Mouse (Mus musculus) limb, embryonic 13.5 days (tissue): ENCODE data around the gene Fto. TPM values are rescaled to one million over a fixed set of nuclear protein-coding genes. Genes with fewer than 3 reads are reported as not detected.

Source experiments
- ATAC-seq: fragments of 200-750 bp; cut with Nextera tagmentation; 2 replicates; pipeline ENCODE4 v1.8.0; 2017; ENCODE audit warnings: low read depth, moderate number of reproducible peaks, moderate TSS enrichment; ENCODE audit not compliant: low FRiP score
- H3K27ac ChIP-seq: fragments of 300-500 bp; sonication (generic); 2 replicates; pipeline ENCODE4 v1.5.1; 2015; ENCODE audit warnings: inconsistent platforms, mild to moderate bottlenecking, moderate library complexity
- H3K27me3 ChIP-seq: fragments of 300-500 bp; sonication (generic); 2 replicates; pipeline ENCODE4 v1.6.1; 2015; ENCODE audit warnings: mild to moderate bottlenecking, inconsistent platforms
- H3K36me3 ChIP-seq: fragments of 300-500 bp; sonication (generic); 2 replicates; pipeline ENCODE4 v1.6.1; 2015; ENCODE audit warnings: inconsistent platforms, mild to moderate bottlenecking, moderate library complexity
- H3K4me1 ChIP-seq: fragments of 300-500 bp; sonication (generic); 2 replicates; pipeline ENCODE4 v1.6.1; 2015; ENCODE audit warnings: inconsistent platforms
- H3K4me2 ChIP-seq: fragments of 300-500 bp; sonication (generic); replicated peaks from 2 replicates; pipeline ENCODE4 v1.6.1; 2015; ENCODE audit warnings: inconsistent platforms, mild to moderate bottlenecking, moderate library complexity
- H3K4me3 ChIP-seq: fragments of 300-500 bp; sonication (generic); 2 replicates; pipeline ENCODE4 v1.5.1; 2015; ENCODE audit warnings: moderate library complexity, mild to moderate bottlenecking, inconsistent platforms
- H3K9ac ChIP-seq: fragments of 300-500 bp; sonication (generic); 2 replicates; pipeline ENCODE4 v1.6.1; 2015; ENCODE audit warnings: mild to moderate bottlenecking, inconsistent platforms
- H3K9me3 ChIP-seq: fragments of 300-500 bp; sonication (generic); 2 replicates; pipeline ENCODE4 v1.6.1; 2016; ENCODE audit warnings: inconsistent platforms
- WGBS: fragments of 180-500 bp; shearing (Covaris S2); methylation state at CpG from one replicate; pipeline ENCODE4 v1.1.7; 2015; 5-methylcytosine and 5-hydroxymethylcytosine counted together
- polyA plus RNA-seq: library from polyadenylated mRNA; unstranded; fragments of >200 nt; fragmentation: Nextera tagmentation; extraction: Ambion mirVana; gene quantifications from 2 replicates; pipeline ENCODE4 v1.2.1, GENCODE M21; 2015

Gene Fto
- polyA plus RNA-seq, 1 experiment from 2014 or later, result 106 TPM

GRCm38 (mm10) chr8:91349816-91350215 is 36.5 kb downstream of the Fto start:
- no peak overlapping the region for H3K4me3 ChIP-seq
- H3K4me2 ChIP-seq, result no peak overlapping the region
- no peaks in the 10 kb centered on the region for H3K9me3 ChIP-seq
- no peak for ATAC-seq
- H3K9ac ChIP-seq, result no peak overlapping the region
- 0 out of 2 replicates have a peak, but pooled peaks cover 8% of the 10 kb centered on the region for H3K36me3 ChIP-seq
- WGBS, result 91% methylated on average over 7 of the region's 7 CpGs
- no peaks in the 10 kb centered on the region for H3K27me3 ChIP-seq
- no peak overlapping the region for H3K27ac ChIP-seq
- H3K4me1 ChIP-seq, result peaks cover 21% of the 10 kb centered on the region; the same call in 1 of the 2 replicates

GRCm38 (mm10) chr8:91350628-91351027 is 37.3 kb downstream of the Fto start:
- H3K4me1 ChIP-seq, result peaks cover 12% of the 10 kb centered on the region; the same call in 1 of the 2 replicates
- no peak for ATAC-seq
- 0 out of 2 replicates have a peak, but pooled peaks cover 8% of the 10 kb centered on the region for H3K36me3 ChIP-seq
- no peaks in the 10 kb centered on the region for H3K9me3 ChIP-seq
- no peak overlapping the region for H3K4me3 ChIP-seq
- 52% methylated on average over 7 of the region's 7 CpGs for WGBS
- H3K9ac ChIP-seq, result no peak overlapping the region
- H3K27me3 ChIP-seq, result no peaks in the 10 kb centered on the region
- no peak overlapping the region for H3K4me2 ChIP-seq
- no peak overlapping the region for H3K27ac ChIP-seq

- Histone ChIP-seq H3K4me3 (no peak overlapping the region), H3K27ac (no peak overlapping the region), H3K27me3 (no peaks in the 10 kb centered on the region), H3K36me3 (peaks cover 5% of the 10 kb centered on the region; the same call in 1 of the 2 replicates), H3K4me1 (peaks cover 20% of the 10 kb centered on the region; the same call in 1 of the 2 replicates), H3K9ac (no peak overlapping the region), H3K9me3 (no peaks in the 10 kb centered on the region), H3K4me2 (no peak overlapping the region)
- ATAC-seq, result no peak
- WGBS, result 94% methylated on average over 3 of the region's 3 CpGs
Measured at GRCm38 (mm10) chr8:91352598-91352997, 39.3 kb downstream of the Fto start.

- Histone ChIP-seq H3K9me3 (no peaks in the 10 kb centered on the region), H3K4me2 (no peak overlapping the region), H3K27ac (no peak overlapping the region), H3K9ac (no peak overlapping the region), H3K4me1 (peaks cover 20% of the 10 kb centered on the region; the same call in 1 of the 2 replicates), H3K4me3 (no peak overlapping the region), H3K27me3 (no peaks in the 10 kb centered on the region), H3K36me3 (peaks cover 5% of the 10 kb centered on the region; the same call in 1 of the 2 replicates)
- 73% methylated on average over 5 of the region's 5 CpGs for WGBS
- no peak for ATAC-seq
Measured at GRCm38 (mm10) chr8:91353062-91353461, 39.7 kb downstream of the Fto start.

- H3K36me3 ChIP-seq, result peaks cover 12% of the 10 kb centered on the region
- no peak overlapping the region for H3K9ac ChIP-seq
- H3K4me1 ChIP-seq, result peaks cover 20% of the 10 kb centered on the region; the same call in 1 of the 2 replicates
- H3K27ac ChIP-seq, result no peak overlapping the region
- 85% methylated on average over 4 of the region's 4 CpGs for WGBS
- H3K4me3 ChIP-seq, result no peak overlapping the region
- no peak for ATAC-seq
- no peaks in the 10 kb centered on the region for H3K9me3 ChIP-seq
- no peak overlapping the region for H3K4me2 ChIP-seq
- no peaks in the 10 kb centered on the region for H3K27me3 ChIP-seq
Measured at GRCm38 (mm10) chr8:91353907-91354306, 40.6 kb downstream of the Fto start.

DNA sequence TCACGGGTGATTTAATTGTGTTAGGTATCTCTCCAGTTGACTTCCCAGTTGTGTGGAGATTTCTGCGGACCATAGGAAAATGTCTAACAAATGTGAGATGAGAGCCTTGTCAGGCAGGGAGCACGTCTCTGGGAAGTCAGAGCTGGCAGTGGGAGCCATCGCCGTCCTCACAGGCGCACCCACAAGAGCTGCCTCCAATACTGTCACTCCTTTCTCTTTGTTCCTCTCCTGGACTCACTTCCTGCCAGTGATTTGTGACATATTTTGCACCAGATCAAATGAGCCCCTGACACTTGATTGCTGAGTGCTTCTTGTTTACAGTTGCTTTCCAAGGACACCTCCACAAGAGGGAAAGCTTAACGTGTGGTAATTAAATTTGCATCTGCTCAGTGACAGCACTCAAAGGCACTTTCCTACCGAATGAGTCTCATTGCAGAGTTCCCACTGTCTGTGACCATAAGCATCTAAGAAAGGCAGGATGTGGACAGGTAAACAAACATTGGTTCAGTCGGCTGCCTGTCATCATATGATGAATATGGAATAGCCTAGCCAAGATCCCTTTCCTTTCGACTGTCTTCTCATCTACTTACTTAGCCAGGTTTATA is 42.1 kb downstream of the Fto start:
- Histone ChIP-seq H3K4me3 (no peak overlapping the region), H3K9ac (no peak overlapping the region), H3K27ac (no peak overlapping the region), H3K4me2 (no peak overlapping the region), H3K4me1 (peaks cover 25% of the 10 kb centered on the region), H3K36me3 (peaks cover 7% of the 10 kb centered on the region), H3K27me3 (no peaks in the 10 kb centered on the region), H3K9me3 (no peaks in the 10 kb centered on the region)
- WGBS, result 39% methylated on average over 10 of the region's 10 CpGs
- ATAC-seq, result no peak

DNA sequence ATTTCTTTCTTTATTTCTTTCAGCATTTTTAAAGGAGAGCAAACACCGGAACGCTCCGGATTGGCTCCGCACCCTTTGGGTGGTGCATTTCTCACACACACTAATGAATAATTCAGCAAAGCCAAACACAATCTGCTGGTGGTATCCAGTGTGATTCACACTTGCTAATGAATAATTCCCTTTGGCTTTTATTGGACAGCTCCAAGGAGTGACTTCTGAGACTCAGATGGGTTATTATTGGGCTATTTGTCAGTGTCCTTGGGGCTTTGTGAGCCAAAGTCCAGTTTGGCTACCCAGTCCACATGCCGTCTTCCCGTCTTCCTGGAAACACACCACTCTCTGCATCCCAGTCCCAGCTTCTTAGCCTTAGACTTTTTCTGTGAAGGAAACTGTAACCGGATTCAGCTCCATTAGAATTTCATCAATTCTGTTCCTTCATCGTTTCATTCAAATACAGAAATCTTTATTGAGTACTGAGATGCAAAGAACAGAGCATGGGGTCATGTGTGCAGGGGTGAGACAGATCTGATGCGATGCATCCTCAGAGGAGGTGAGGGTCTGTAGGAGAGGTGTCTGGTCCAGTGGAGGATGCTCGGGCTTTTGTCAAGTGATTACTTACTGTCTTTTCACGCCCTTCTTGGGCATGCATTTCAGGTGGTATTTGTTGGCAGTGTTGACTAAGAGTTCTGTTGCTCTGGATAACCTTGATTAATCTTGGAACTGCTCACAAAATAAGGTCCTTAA is 42.8 kb downstream of the Fto start:
- H3K9ac ChIP-seq, result no peak overlapping the region
- peaks cover 29% of the 10 kb centered on the region for H3K4me1 ChIP-seq
- ATAC-seq, result no peak
- no peak overlapping the region for H3K4me2 ChIP-seq
- H3K27ac ChIP-seq, result no peak overlapping the region
- H3K4me3 ChIP-seq, result no peak overlapping the region
- H3K36me3 ChIP-seq, result peaks cover 7% of the 10 kb centered on the region
- no peaks in the 10 kb centered on the region for H3K27me3 ChIP-seq
- 86% methylated on average over 11 of the region's 11 CpGs for WGBS
- no peaks in the 10 kb centered on the region for H3K9me3 ChIP-seq

DNA sequence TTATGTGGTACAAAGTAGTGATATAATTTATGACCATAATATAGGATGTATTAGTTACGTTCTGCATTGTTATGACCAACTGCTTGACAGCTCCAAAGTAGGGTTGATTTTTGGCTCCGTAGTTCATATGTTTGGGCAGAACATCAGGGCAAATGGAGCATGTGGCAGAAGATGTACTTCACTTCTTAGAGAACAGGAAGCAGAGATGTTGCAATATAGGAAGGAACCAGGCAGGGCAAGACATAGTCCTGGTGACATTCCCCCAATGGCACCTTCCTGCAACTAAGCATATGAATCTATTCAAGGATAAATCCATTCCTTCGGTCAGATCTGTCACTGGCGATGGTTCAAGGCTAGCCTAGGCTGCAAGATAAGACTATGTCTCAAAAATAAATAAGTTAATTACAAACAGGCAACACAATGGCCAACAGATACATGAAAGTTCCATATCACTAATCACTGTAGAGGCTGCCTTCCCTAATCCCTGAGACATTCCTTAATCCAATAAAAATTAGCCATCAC is 44.2 kb downstream of the Fto start:
- H3K27me3 ChIP-seq, result no peaks in the 10 kb centered on the region
- H3K4me3 ChIP-seq, result no peak overlapping the region
- H3K36me3 ChIP-seq, result peaks cover 7% of the 10 kb centered on the region
- H3K4me1 ChIP-seq, result peaks cover 29% of the 10 kb centered on the region
- no peak overlapping the region for H3K27ac ChIP-seq
- no peak overlapping the region for H3K4me2 ChIP-seq
- H3K9ac ChIP-seq, result no peak overlapping the region
- no peak for ATAC-seq
- H3K9me3 ChIP-seq, result no peaks in the 10 kb centered on the region
- 90% methylated on average over 4 of the region's 4 CpGs for whole genome bisulfite sequencing

DNA sequence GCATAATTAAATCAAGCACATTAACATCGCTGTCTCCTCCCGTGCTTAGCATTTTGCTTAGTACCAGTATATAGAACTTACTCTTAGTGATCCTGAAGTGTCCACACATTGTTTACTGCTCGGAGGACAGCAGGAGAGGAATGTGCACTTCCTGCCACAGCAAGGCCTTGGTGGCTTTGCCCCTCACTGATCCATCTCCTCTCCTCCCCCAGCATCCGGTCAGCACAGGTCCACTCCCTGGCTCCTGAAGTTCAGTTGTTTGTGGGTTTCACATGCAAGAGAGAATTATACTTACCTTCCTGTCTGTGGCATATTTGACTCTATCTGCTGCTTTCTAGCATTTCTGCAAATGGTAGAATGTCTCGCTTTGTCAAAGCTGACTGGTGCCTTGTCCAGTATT is 44.7 kb downstream of the Fto start:
- Histone ChIP-seq H3K4me2 (no peak overlapping the region), H3K4me3 (no peak overlapping the region), H3K27me3 (no peaks in the 10 kb centered on the region), H3K27ac (no peak overlapping the region), H3K9me3 (no peaks in the 10 kb centered on the region), H3K9ac (no peak overlapping the region), H3K36me3 (peaks cover 7% of the 10 kb centered on the region), H3K4me1 (peaks cover 29% of the 10 kb centered on the region)
- ATAC-seq, result no peak
- 77% methylated on average over 5 of the region's 5 CpGs for WGBS

- Histone ChIP-seq H3K4me2 (no peak overlapping the region), H3K36me3 (peaks cover 7% of the 10 kb centered on the region), H3K4me1 (peaks cover 34% of the 10 kb centered on the region), H3K9ac (no peak overlapping the region), H3K9me3 (no peaks in the 10 kb centered on the region), H3K4me3 (no peak overlapping the region), H3K27ac (no peak overlapping the region), H3K27me3 (no peaks in the 10 kb centered on the region)
- 29% methylated on average over 9 of the region's 9 CpGs for WGBS
- ATAC-seq, result no peak
Measured at GRCm38 (mm10) chr8:91359511-91359910, 46.2 kb downstream of the Fto start.

- H3K9ac ChIP-seq, result no peak overlapping the region
- H3K4me1 ChIP-seq, result peaks cover 47% of the 10 kb centered on the region
- WGBS, result 85% methylated on average over 10 of the region's 10 CpGs
- no peaks in the 10 kb centered on the region for H3K9me3 ChIP-seq
- no peak overlapping the region for H3K4me2 ChIP-seq
- H3K36me3 ChIP-seq, result peaks cover 7% of the 10 kb centered on the region
- H3K4me3 ChIP-seq, result no peak overlapping the region
- no peaks in the 10 kb centered on the region for H3K27me3 ChIP-seq
- no peak for ATAC-seq
- H3K27ac ChIP-seq, result no peak overlapping the region
Measured at GRCm38 (mm10) chr8:91360644-91361357, 47.5 kb downstream of the Fto start.

DNA sequence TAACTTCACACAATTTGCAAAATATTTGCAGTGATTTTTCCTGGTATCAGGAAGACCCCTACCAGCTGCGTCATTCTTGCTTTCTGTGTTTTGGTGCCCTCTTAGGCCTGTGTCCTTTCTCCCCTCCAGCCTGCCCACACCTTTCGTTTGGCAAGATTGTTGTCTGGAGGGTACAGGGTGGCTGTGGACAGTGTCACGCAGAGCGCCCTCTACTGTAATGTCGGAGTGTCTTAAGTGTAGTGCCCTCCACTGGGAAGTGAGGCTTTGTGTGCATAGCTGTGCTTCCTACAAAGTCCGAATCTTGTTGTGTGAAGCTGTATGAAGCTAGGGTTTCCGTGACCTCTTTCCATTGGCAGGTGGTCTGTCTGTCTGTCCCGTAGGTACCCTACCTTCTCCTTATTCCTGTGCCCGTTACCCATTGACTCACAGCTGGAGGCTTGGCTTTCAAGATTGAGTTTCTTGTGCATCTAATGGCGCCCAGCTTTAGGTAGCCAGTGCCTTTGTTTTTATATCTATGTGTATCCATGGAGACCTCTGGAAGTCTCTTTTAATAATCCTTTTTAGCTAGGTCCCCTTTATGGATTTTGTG is 50.0 kb downstream of the Fto start:
- Histone ChIP-seq H3K9me3 (no peaks in the 10 kb centered on the region), H3K27me3 (no peaks in the 10 kb centered on the region), H3K4me1 (peaks cover 40% of the 10 kb centered on the region), H3K4me2 (no peak overlapping the region), H3K4me3 (no peak overlapping the region), H3K36me3 (peaks cover 4% of the 10 kb centered on the region; the same call in 1 of the 2 replicates), H3K27ac (no peak overlapping the region), H3K9ac (no peak overlapping the region)
- ATAC-seq, result no peak
- WGBS, result 91% methylated on average over 10 of the region's 10 CpGs
